Mouse (Mus musculus) small intestine, adult 2 months (tissue): ENCODE data around the gene Lsamp.

Source experiments
- CTCF ChIP-seq: fragments of 200-500 bp; IDR thresholded peaks from 2 replicates; pipeline ENCODE4 v1.5.1; 2012; ENCODE audit warnings: low read depth, mild to moderate bottlenecking, control low read depth, inconsistent platforms, low read length, moderate library complexity, mixed read lengths; ENCODE audit not compliant: insufficient replicate concordance, insufficient read length; ENCODE audit errors: extremely low read depth
- POLR2A ChIP-seq: fragments of 200-500 bp; IDR thresholded peaks from 2 replicates; pipeline ENCODE4 v1.6.1; 2012; ENCODE audit warnings: low read depth, mild to moderate bottlenecking, control low read depth, inconsistent platforms, low read length, moderate library complexity

GRCm38 (mm10) chr16:42157816-42158215 is 2173.7 kb downstream of the Lsamp start:
- TF ChIP-seq CTCF (no peak), POLR2A (no peak)
